Mouse (Mus musculus): ENCODE data around the gene Tap2.

DNA sequence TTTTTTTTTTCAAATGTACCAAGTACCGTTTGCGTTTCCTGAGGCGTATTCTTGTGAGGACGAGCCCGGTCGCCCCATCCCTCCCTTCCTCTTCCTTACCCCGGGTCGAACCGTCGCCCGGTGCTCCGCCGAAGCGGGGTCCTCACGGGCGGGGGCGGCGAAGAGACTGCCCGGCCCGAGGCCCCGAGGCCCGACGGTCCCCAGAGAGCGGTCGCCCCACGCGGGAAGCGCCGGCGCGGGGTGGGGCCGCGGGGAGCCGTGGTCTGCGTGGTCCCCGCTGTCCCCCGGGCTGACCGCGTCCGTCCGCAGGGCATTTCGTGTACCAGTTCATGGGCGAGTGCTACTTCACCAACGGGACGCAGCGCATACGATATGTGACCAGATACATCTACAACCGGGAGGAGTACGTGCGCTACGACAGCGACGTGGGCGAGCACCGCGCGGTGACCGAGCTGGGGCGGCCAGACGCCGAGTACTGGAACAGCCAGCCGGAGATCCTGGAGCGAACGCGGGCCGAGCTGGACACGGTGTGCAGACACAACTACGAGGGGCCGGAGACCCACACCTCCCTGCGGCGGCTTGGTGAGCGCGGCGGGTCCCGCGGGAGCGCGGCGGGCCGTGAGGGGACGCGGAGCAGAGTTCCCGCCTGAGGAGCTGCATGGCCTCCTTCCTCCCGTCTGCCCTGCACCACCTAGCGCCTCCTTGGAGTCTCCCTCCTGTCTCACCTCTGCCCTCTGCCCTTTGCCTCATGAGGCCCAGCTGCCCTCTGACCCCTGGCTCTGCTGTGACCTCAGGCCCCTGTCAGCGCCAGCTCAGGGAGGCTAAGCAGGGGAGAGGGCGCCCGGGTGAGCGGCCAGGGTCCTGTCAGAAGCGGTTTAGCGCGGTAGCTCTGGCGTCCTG lies 61.4 kb downstream of the Tap2 start:
- TF ChIP-seq CTCF (IDR thresholded peaks at IDR 0.05; ENCODE audit: control insufficient read depth, insufficient read depth, low read length) (no peak), POLR2A (IDR thresholded peaks at IDR 0.05; ENCODE audit: borderline replicate concordance, control insufficient read depth, low read depth, low read length) (no peak)

All from bone marrow, adult 2 months (tissue).